Mouse (Mus musculus): ENCODE data around the gene Dtx2. TPM values are rescaled to one million over a fixed set of nuclear protein-coding genes. Genes with fewer than 3 reads are reported as not detected.

Gene Dtx2
- polyA plus RNA-seq, 1 experiment from 2014 or later = 17.4 TPM

DNA sequence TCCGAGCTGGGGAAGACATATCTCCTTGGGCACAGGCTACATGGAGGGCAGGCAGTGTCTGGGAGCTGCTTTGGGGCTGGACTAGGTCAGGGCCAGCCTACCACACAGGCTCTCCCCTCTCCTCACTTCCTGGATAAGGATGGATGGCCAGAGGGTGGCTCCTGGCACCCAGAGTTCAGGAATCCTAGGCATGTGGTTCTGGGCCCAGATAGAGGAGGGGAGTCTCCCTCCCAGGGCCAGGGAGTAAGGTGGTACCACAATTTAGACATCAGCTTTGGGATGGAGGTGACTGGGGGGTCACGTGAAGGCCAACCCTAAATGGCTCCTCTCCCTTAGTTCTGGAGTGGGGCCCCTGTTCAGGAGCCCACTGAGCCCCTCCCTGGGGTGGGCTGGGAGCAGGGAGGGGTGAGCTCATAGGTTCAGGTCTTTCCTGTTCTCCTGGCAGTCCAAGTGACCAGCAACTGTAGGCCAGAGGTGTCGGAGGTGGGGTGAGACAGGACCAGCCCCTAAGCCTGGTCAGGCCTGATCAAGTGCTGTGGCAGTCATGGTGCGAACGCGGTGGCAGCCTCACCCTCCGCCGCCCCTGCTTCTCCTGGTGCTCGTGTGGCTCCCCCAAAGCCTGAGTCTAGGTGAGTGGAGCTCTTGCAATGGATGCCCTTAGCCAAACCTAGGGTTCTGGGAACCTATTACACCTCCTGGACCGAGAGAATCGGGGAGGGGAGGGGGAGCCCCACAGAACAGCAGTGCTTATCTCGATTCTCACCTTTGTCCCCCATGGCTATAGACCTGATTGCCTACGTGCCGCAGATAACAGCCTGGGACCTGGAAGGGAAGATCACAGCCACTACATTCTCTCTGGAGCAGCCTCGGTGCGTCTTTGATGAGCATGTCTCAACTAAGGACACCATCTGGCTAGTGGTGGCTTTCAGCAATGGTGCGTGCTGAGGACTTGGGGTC is 43.9 kb downstream of the Dtx2 start, which contains the start of gene Upk3b:
TSS of gene Upk3b (plus strand) at position 239 of the 957 bp plus-strand sequence.
- Histone ChIP-seq H3K4me3 (ENCODE audit: control insufficient read depth in 1 of 2, insufficient read depth in 1 of 2, low read depth in 1 of 2, low read length in 2 of 2) (peak within 1 kb of the TSS in 1 of 2 experiments; percentile 12; a peak in 2 of 4 replicates), H3K4me1 (ENCODE audit: control insufficient read depth in 2 of 2, insufficient read depth in 2 of 2, low read length in 2 of 2) (peaks cover 0 to 6% of the 10 kb centered on the region in 2 experiments; a peak in 2 of 4 replicates), H3K27me3 (ENCODE audit: control insufficient read depth, insufficient read depth, low read length) (no peaks in the 10 kb centered on the region), H3K9ac (ENCODE audit: low read length) (no peak within 1 kb of the TSS), H3K36me3 (ENCODE audit: control insufficient read depth, insufficient read depth, low read length) (no peaks in the 10 kb centered on the region), H3K9me3 (ENCODE audit: control insufficient read depth, low read length) (no peaks in the 10 kb centered on the region), H3K4me2 (ENCODE audit: low read length) (no peak within 1 kb of the TSS), H3K27ac (replicated peaks in 1 of 2; ENCODE audit: control insufficient read depth in 1 of 2, insufficient read depth in 1 of 2, low read depth in 2 of 2, low read length in 2 of 2) (peak within 1 kb of the TSS in 1 of 2 experiments; percentile 18; a peak in 1 of 4 replicates)
- 42% methylated on average over 17 of the region's 17 CpGs for WGBS
- peak; percentile 28; the same call in 1 of the 2 replicates for ATAC-seq (ENCODE audit: insufficient number of reproducible peaks, insufficient read depth, low FRiP score, low read depth)

DNA sequence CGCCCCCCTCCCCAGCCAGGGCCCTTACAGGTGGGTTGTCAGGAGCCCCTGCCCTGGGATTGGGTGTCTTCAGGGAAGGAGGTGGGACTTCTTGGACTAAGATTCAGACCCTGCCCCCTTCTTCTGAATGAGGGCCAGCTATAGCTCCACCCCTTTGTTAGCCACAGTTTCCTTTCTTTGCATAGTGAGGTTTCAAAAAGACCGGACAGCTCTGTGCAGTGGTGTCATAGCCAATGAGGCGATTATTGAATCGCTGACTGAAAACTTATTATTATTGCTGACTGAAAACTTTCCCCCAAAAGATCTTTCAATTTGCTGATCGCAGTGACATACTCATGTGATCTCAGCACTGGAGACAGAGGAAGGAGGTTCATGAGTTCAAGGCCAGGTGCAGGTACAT is 45.6 kb downstream of the Dtx2 start:
- H3K36me3 ChIP-seq (ENCODE audit: control insufficient read depth, insufficient read depth, low read length) = no peaks in the 10 kb centered on the region
- H3K27me3 ChIP-seq (ENCODE audit: control insufficient read depth, insufficient read depth, low read length) = no peaks in the 10 kb centered on the region
- no peak overlapping the region for H3K27ac ChIP-seq (replicated peaks in 1 of 2; ENCODE audit: control insufficient read depth in 1 of 2, insufficient read depth in 1 of 2, low read depth in 2 of 2, low read length in 2 of 2)
- H3K9me3 ChIP-seq (ENCODE audit: control insufficient read depth, low read length) = no peaks in the 10 kb centered on the region
- H3K4me2 ChIP-seq (ENCODE audit: low read length) = peak overlapping the region; percentile 30
- peak overlapping the region; percentile 4 to 5; a peak in 1 of 4 replicates for H3K4me3 ChIP-seq (ENCODE audit: control insufficient read depth in 1 of 2, insufficient read depth in 1 of 2, low read depth in 1 of 2, low read length in 2 of 2)
- 53% methylated on average over 5 of the region's 5 CpGs for whole genome bisulfite sequencing
- no peak overlapping the region for H3K9ac ChIP-seq (ENCODE audit: low read length)
- ATAC-seq (ENCODE audit: insufficient number of reproducible peaks, insufficient read depth, low FRiP score, low read depth) = no peak
- H3K4me1 ChIP-seq (ENCODE audit: control insufficient read depth in 2 of 2, insufficient read depth in 2 of 2, low read length in 2 of 2) = peaks cover 0 to 6% of the 10 kb centered on the region in 2 experiments; a peak in 2 of 4 replicates

DNA sequence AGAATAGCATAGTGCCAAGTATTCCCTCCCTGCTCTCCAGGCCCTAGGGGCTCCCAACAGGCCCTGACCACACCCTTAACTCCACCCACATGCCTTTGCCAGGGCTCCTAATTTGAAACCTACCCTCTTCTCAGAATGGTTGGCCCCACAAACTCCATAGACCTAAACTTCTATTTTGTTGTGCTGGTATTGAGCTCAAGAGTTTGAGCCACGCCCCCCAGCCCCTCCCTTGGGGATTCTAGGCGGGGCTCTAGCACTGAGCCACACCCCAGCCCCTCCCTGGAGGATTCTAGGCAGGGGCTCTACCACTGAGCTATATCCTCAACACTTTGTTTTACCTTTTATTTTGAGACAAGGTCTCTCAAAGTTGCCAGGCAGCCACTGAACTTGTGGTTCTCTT is 46.7 kb downstream of the Dtx2 start:
- peaks cover 0 to 6% of the 10 kb centered on the region in 2 experiments; a peak in 2 of 4 replicates for H3K4me1 ChIP-seq (ENCODE audit: control insufficient read depth in 2 of 2, insufficient read depth in 2 of 2, low read length in 2 of 2)
- no peak overlapping the region for H3K9ac ChIP-seq (ENCODE audit: low read length)
- no peaks in the 10 kb centered on the region for H3K9me3 ChIP-seq (ENCODE audit: control insufficient read depth, low read length)
- H3K4me2 ChIP-seq (ENCODE audit: low read length) = no peak overlapping the region
- H3K27me3 ChIP-seq (ENCODE audit: control insufficient read depth, insufficient read depth, low read length) = no peaks in the 10 kb centered on the region
- no peaks in the 10 kb centered on the region for H3K36me3 ChIP-seq (ENCODE audit: control insufficient read depth, insufficient read depth, low read length)
- ATAC-seq (ENCODE audit: insufficient number of reproducible peaks, insufficient read depth, low FRiP score, low read depth) = no peak
- 35% methylated on average over 2 of the region's 2 CpGs for WGBS
- H3K27ac ChIP-seq (replicated peaks in 1 of 2; ENCODE audit: control insufficient read depth in 1 of 2, insufficient read depth in 1 of 2, low read depth in 2 of 2, low read length in 2 of 2) = no peak overlapping the region
- no peak overlapping the region for H3K4me3 ChIP-seq (ENCODE audit: control insufficient read depth in 1 of 2, insufficient read depth in 1 of 2, low read depth in 1 of 2, low read length in 2 of 2)

DNA sequence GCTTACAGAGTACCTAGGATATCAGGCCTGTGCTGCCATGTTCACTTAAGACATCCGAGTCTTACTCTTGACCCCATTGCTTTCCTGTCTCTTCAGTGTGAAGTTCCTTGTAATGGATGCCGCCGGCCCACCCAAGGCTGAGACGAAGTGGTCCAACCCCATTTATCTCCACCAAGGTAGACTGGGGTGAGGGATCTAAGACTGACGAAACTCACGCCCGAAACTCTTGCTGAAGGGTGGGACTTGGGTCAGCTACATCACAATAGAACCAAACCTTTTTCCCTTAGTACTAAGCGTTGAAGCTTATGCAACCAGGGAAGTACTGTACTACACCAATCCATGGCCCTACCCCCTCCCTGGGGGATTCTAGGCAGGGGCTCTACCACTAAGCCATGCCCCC is 47.1 kb downstream of the Dtx2 start:
- Histone ChIP-seq H3K4me1 (ENCODE audit: control insufficient read depth in 2 of 2, insufficient read depth in 2 of 2, low read length in 2 of 2) (peaks cover 0 to 6% of the 10 kb centered on the region in 2 experiments; a peak in 2 of 4 replicates), H3K27me3 (ENCODE audit: control insufficient read depth, insufficient read depth, low read length) (no peaks in the 10 kb centered on the region), H3K9ac (ENCODE audit: low read length) (no peak overlapping the region), H3K27ac (replicated peaks in 1 of 2; ENCODE audit: control insufficient read depth in 1 of 2, insufficient read depth in 1 of 2, low read depth in 2 of 2, low read length in 2 of 2) (no peak overlapping the region), H3K36me3 (ENCODE audit: control insufficient read depth, insufficient read depth, low read length) (no peaks in the 10 kb centered on the region), H3K9me3 (ENCODE audit: control insufficient read depth, low read length) (no peaks in the 10 kb centered on the region), H3K4me2 (ENCODE audit: low read length) (no peak overlapping the region), H3K4me3 (ENCODE audit: control insufficient read depth in 1 of 2, insufficient read depth in 1 of 2, low read depth in 1 of 2, low read length in 2 of 2) (no peak overlapping the region)
- 94% methylated on average over 8 of the region's 8 CpGs for WGBS
- ATAC-seq (ENCODE audit: insufficient number of reproducible peaks, insufficient read depth, low FRiP score, low read depth) = no peak

DNA sequence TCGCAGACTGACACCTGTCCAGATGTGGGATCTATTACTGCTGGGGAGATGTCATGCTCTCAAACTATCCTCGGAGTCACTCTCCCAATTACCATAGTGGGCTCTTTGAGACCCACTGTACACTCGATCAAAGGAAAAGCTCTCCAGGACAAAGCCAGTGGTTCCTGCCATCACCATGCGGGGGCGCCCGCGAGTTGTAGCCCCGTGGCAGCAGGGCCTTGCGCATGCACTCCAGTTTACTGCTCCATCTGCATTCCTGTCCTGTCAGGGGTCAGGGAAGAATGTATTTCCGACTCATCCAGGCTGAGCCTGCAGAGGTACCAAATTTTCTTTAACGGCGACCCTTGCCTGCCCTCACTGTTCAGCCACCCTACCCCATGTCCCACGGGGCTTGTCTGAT is 50.3 kb downstream of the Dtx2 start:
- WGBS = 65% methylated on average over 13 of the region's 13 CpGs
- H3K27ac ChIP-seq (replicated peaks in 1 of 2; ENCODE audit: control insufficient read depth in 1 of 2, insufficient read depth in 1 of 2, low read depth in 2 of 2, low read length in 2 of 2) = no peak overlapping the region
- ATAC-seq (ENCODE audit: insufficient number of reproducible peaks, insufficient read depth, low FRiP score, low read depth) = no peak
- H3K4me3 ChIP-seq (ENCODE audit: control insufficient read depth in 1 of 2, insufficient read depth in 1 of 2, low read depth in 1 of 2, low read length in 2 of 2) = no peak overlapping the region
- H3K27me3 ChIP-seq (ENCODE audit: control insufficient read depth, insufficient read depth, low read length) = no peaks in the 10 kb centered on the region
- no peak overlapping the region for H3K4me2 ChIP-seq (ENCODE audit: low read length)
- H3K9ac ChIP-seq (ENCODE audit: low read length) = no peak overlapping the region
- no peaks in the 10 kb centered on the region for H3K9me3 ChIP-seq (ENCODE audit: control insufficient read depth, low read length)
- peaks cover 0 to 2% of the 10 kb centered on the region in 2 experiments; a peak in 2 of 4 replicates for H3K4me1 ChIP-seq (ENCODE audit: control insufficient read depth in 2 of 2, insufficient read depth in 2 of 2, low read length in 2 of 2)
- H3K36me3 ChIP-seq (ENCODE audit: control insufficient read depth, insufficient read depth, low read length) = no peaks in the 10 kb centered on the region

DNA sequence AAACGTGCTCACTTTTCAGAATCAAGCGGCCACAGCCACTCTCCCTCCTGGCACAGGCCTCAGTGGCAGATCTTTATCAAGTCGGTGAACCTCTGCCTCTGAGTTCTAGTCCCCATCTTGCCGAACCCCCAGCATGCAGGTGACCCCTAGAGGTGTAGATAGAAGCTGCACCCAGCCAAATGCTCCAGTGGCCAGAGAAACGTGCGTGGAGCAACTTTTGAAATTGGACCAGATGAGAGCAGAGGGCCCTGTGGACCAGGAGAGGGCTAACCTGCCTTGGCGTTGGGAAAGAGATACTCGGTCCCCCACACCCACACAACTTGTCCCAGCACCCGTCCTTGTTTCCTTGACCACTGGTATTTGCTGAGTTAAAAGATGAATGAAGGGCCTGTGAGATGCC is 50.8 kb downstream of the Dtx2 start:
- Histone ChIP-seq H3K36me3 (ENCODE audit: control insufficient read depth, insufficient read depth, low read length) (no peaks in the 10 kb centered on the region), H3K27ac (replicated peaks in 1 of 2; ENCODE audit: control insufficient read depth in 1 of 2, insufficient read depth in 1 of 2, low read depth in 2 of 2, low read length in 2 of 2) (no peak overlapping the region), H3K9ac (ENCODE audit: low read length) (no peak overlapping the region), H3K4me3 (ENCODE audit: control insufficient read depth in 1 of 2, insufficient read depth in 1 of 2, low read depth in 1 of 2, low read length in 2 of 2) (no peak overlapping the region), H3K27me3 (ENCODE audit: control insufficient read depth, insufficient read depth, low read length) (no peaks in the 10 kb centered on the region), H3K4me2 (ENCODE audit: low read length) (no peak overlapping the region), H3K4me1 (ENCODE audit: control insufficient read depth in 2 of 2, insufficient read depth in 2 of 2, low read length in 2 of 2) (no peaks in the 10 kb centered on the region; a peak in 1 of 4 replicates), H3K9me3 (ENCODE audit: control insufficient read depth, low read length) (no peaks in the 10 kb centered on the region)
- ATAC-seq (ENCODE audit: insufficient number of reproducible peaks, insufficient read depth, low FRiP score, low read depth) = no peak
- 41% methylated on average over 9 of the region's 9 CpGs for WGBS

DNA sequence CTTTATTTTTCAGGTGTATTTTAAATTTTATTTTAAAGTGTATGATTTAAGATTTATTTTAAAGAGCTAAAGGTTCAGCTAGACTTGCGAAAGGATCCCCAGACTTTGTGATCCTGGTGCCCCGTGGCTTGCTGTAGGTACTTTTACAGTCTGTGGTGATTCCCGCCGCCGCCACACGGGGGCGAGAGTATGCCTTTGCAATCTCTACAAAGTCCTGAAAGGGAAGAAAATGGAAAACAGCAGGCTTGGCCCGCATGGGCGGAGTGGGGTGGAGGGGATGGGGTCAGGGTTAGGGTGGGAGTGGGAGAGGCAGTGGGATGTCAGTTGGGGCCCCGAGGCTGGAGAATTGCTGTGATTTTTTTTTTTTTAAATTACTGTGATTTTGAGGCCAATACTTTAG is 51.4 kb downstream of the Dtx2 start:
- ATAC-seq (ENCODE audit: insufficient number of reproducible peaks, insufficient read depth, low FRiP score, low read depth) = no peak
- Histone ChIP-seq H3K4me1 (ENCODE audit: control insufficient read depth in 2 of 2, insufficient read depth in 2 of 2, low read length in 2 of 2) (peaks cover 0 to under 1% of the 10 kb centered on the region in 2 experiments; a peak in 3 of 4 replicates), H3K27ac (replicated peaks in 1 of 2; ENCODE audit: control insufficient read depth in 1 of 2, insufficient read depth in 1 of 2, low read depth in 2 of 2, low read length in 2 of 2) (no peak overlapping the region), H3K4me3 (ENCODE audit: control insufficient read depth in 1 of 2, insufficient read depth in 1 of 2, low read depth in 1 of 2, low read length in 2 of 2) (no peak overlapping the region), H3K36me3 (ENCODE audit: control insufficient read depth, insufficient read depth, low read length) (no peaks in the 10 kb centered on the region), H3K27me3 (ENCODE audit: control insufficient read depth, insufficient read depth, low read length) (no peaks in the 10 kb centered on the region), H3K4me2 (ENCODE audit: low read length) (no peak overlapping the region), H3K9ac (ENCODE audit: low read length) (no peak overlapping the region), H3K9me3 (ENCODE audit: control insufficient read depth, low read length) (no peaks in the 10 kb centered on the region)
- 5% methylated on average over 10 of the region's 10 CpGs for WGBS

Data from heart, embryonic 14.5 days (tissue).